Mouse (Mus musculus) thymus, adult 2 months (tissue): Measurements from ENCODE around the gene Tshz3.

Experiments
- CTCF ChIP-seq: fragments of 200-500 bp; IDR thresholded peaks from 2 replicates; pipeline ENCODE4 v1.5.1; 2012; ENCODE audit warnings: mild to moderate bottlenecking, control low read depth, low read length, moderate library complexity, borderline replicate concordance; ENCODE audit not compliant: control insufficient read depth, poor library complexity, insufficient read depth; ENCODE audit errors: extremely low read depth
- POLR2A ChIP-seq: fragments of 200-500 bp; IDR thresholded peaks from 2 replicates; pipeline ENCODE4 v1.6.1; 2012; ENCODE audit warnings: mild to moderate bottlenecking, low read length, control low read depth, moderate library complexity; ENCODE audit not compliant: control insufficient read depth, poor library complexity, insufficient read depth; ENCODE audit errors: extremely low read depth

GRCm38 (mm10) chr7:36778456-36778855 is 80.5 kb downstream of the Tshz3 start:
- TF ChIP-seq POLR2A (no peak), CTCF (no peak)
